Comparison of ENCODE assay signal across 10 mouse cellular contexts in the genomic region with DNA sequence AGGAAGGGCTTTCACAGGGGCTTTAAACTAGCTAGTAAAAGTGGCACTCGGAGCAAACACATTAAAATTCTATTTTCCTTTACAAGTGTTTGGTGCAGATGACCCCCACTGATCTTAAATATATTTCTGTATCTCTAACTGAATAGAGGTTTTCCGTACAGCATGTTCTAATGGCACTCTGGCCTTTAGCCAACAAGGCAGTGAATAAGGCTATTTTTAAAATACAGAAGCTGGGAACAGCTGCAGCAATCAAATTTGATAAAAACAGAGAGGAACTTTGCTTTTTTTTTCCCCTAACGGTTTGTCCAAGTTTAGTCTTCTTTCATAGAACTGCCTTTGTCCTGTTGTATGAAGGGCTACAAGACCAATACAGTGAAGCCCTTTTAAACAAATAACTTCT.
DNase-seq lines count a peak whose midpoint lies in the region; TF ChIP-seq lines count a peak whose summit lies in the region.
"Had no signal": no experiment of that assay in that cellular context is flagged by ENCODE, and none has a peak within 500 bp of the region (broad histone marks: within the 10 kb centered on the region; RNA-seq: fewer than 3 reads in every experiment).

No protein-coding gene starts in this region.

- no peak overlapping the region for H3K4me3 ChIP-seq in kidney, adult 2 months (ENCODE audit: insufficient read depth, low read depth, low read length)
- H3K4me3 ChIP-seq in MEL (ENCODE audit: control insufficient read depth in 1 of 2, insufficient read depth in 1 of 2, low read depth in 2 of 2, low read length in 2 of 2): no peak overlapping the region
- H3K4me3 ChIP-seq: hindbrain, embryonic 12.5 days had no signal

- no peaks in the 10 kb centered on the region for H3K36me3 ChIP-seq in kidney, adult 2 months (ENCODE audit: control insufficient read depth, insufficient read depth, low read length)
- no peaks in the 10 kb centered on the region for H3K36me3 ChIP-seq in MEL (ENCODE audit: control insufficient read depth in 1 of 2, insufficient read depth in 2 of 2, low read length in 2 of 2)
- H3K36me3 ChIP-seq: hindbrain, embryonic 12.5 days had no signal

- TF ChIP-seq RAD21 in MEL (IDR thresholded peaks at IDR 0.05; ENCODE audit: low read depth, low read length): no peak

- intact Hi-C loops in heart, postnatal 36 days (cut with DNase I): loop anchor here (10.0 kb wide), 1 partner anchor 181 kb away; the partner anchor contains the start of gene Etv1

- no peak for TF ChIP-seq EP300 in MEL (IDR thresholded peaks at IDR 0.05; ENCODE audit: low read depth in 1 of 2, low read length in 2 of 2)

- DNase-seq in adrenal gland, postnatal 10 days: peak; percentile 21
- DNase-seq in adrenal gland, postnatal 25 days: no peak
- DNase-seq in kidney, adult 2 months: peak; percentile 9
- DNase-seq in kidney, adult 11 months: no peak
- DNase-seq in MEL (ENCODE audit: low read depth, low spot score): peak; percentile 3
- DNase-seq in heart, postnatal 36 days: peak; percentile 27 to 32
- no peak for DNase-seq in c-Kit-positive CD71-positive TER-119-positive erythroid progenitor cells, embryonic 14.5 days (ENCODE audit: low spot score)
- DNase-seq in spleen, postnatal 4 days (ENCODE audit: low spot score in 2 of 2): no peak
- DNase-seq: liver, postnatal 0 days had no signal

- H3K4me1 ChIP-seq in kidney, adult 2 months (ENCODE audit: control insufficient read depth, insufficient read depth, low read length): no peaks in the 10 kb centered on the region
- no peaks in the 10 kb centered on the region for H3K4me1 ChIP-seq in MEL (ENCODE audit: control insufficient read depth in 1 of 2, insufficient read depth in 2 of 2, low read length in 2 of 2)

- H3K9me3 ChIP-seq in MEL (replicated peaks; ENCODE audit: insufficient read depth, low read length): no peaks in the 10 kb centered on the region
- H3K9me3 ChIP-seq: hindbrain, embryonic 12.5 days had no signal

- 43% methylated on average over 3 of the region's 3 CpGs for WGBS in kidney, adult 2 months

- H3K27me3 ChIP-seq in kidney, adult 2 months (replicated peaks; ENCODE audit: control insufficient read depth, insufficient read depth, low read length): no peaks in the 10 kb centered on the region
- H3K27me3 ChIP-seq in MEL (ENCODE audit: control insufficient read depth in 1 of 2, insufficient read depth in 2 of 2, low read length in 2 of 2): no peaks in the 10 kb centered on the region
- H3K27me3 ChIP-seq: hindbrain, embryonic 12.5 days had no signal

- no peak overlapping the region for H3K9ac ChIP-seq in MEL (ENCODE audit: control insufficient read depth, low read depth, low read length, poor library complexity, severe bottlenecking)
- H3K9ac ChIP-seq: hindbrain, embryonic 12.5 days; liver, postnatal 0 days had no signal

- TF ChIP-seq POLR2A in kidney, adult 2 months (IDR thresholded peaks at IDR 0.05; ENCODE audit: low read depth, low read length): no peak
- TF ChIP-seq POLR2A in MEL (IDR thresholded peaks at IDR 0.05; ENCODE audit: control insufficient read depth in 1 of 2, insufficient read depth in 1 of 2, low read depth in 1 of 2, low read length in 2 of 2, poor library complexity in 1 of 2): no peak

- no peak overlapping the region for H3K27ac ChIP-seq in kidney, adult 2 months (ENCODE audit: insufficient read depth, low read depth, low read length)
- no peak overlapping the region for H3K27ac ChIP-seq in MEL (ENCODE audit: control insufficient read depth, low read depth, low read length)
- H3K27ac ChIP-seq: hindbrain, embryonic 12.5 days had no signal

- no peak for TF ChIP-seq CTCF in kidney, adult 2 months (conservative IDR thresholded peaks at IDR 0.05; ENCODE audit: insufficient read depth, insufficient read length, low read depth, low read length)
- no peak for TF ChIP-seq CTCF in MEL (IDR thresholded peaks at IDR 0.05 in 2 of 3, conservative IDR thresholded peaks at IDR 0.05 in 1 of 3; ENCODE audit: control insufficient read depth in 1 of 3, insufficient read depth in 1 of 3, low read depth in 2 of 3, low read length in 3 of 3, poor library complexity in 1 of 3, severe bottlenecking in 1 of 3)

- H3K79me2 ChIP-seq in MEL (ENCODE audit: control insufficient read depth, insufficient read depth, low read length, poor library complexity): no peaks in the 10 kb centered on the region

TF ChIP-seq in MEL, 35 proteins besides CTCF, POLR2A, EP300 and RAD21:
- no peak for TF ChIP-seq ETS1 (IDR thresholded peaks at IDR 0.05; ENCODE audit: low read depth, low read length)
- no peak for TF ChIP-seq MAZ (IDR thresholded peaks at IDR 0.05; ENCODE audit: low read depth, low read length)
- no peak for TF ChIP-seq ZKSCAN1 (IDR thresholded peaks at IDR 0.05; ENCODE audit: low read depth, low read length)
- TF ChIP-seq POLR2AphosphoS2 (IDR thresholded peaks at IDR 0.05; ENCODE audit: low read length): no peak
- TF ChIP-seq MAX (IDR thresholded peaks at IDR 0.05; ENCODE audit: low read length): no peak
- TF ChIP-seq MEF2A (IDR thresholded peaks at IDR 0.05; ENCODE audit: extremely low read depth, insufficient replicate concordance, low read depth, low read length, poor library complexity, severe bottlenecking): no peak
- no peak for TF ChIP-seq TCF12 (IDR thresholded peaks at IDR 0.05; ENCODE audit: low read depth, low read length)
- TF ChIP-seq SMC3 (IDR thresholded peaks at IDR 0.05; ENCODE audit: low read depth, low read length): no peak
- no peak for TF ChIP-seq USF1 (IDR thresholded peaks at IDR 0.05; ENCODE audit: low read depth, low read length)
- no peak for TF ChIP-seq MXI1 (IDR thresholded peaks at IDR 0.05; ENCODE audit: low read depth, low read length)
- no peak for TF ChIP-seq ELF1 (IDR thresholded peaks at IDR 0.05; ENCODE audit: low read depth, low read length)
- no peak for TF ChIP-seq TBP (IDR thresholded peaks at IDR 0.05; ENCODE audit: low read depth, low read length)
- TF ChIP-seq BHLHE40 (IDR thresholded peaks at IDR 0.05; ENCODE audit: borderline replicate concordance, low read depth, low read length): no peak
- no peak for TF ChIP-seq HCFC1 (IDR thresholded peaks at IDR 0.05; ENCODE audit: low read depth, low read length)
- TF ChIP-seq NRF1 (IDR thresholded peaks at IDR 0.05; ENCODE audit: insufficient read depth, low read depth, low read length, poor library complexity, severe bottlenecking): no peak
- TF ChIP-seq USF2 (IDR thresholded peaks at IDR 0.05; ENCODE audit: borderline replicate concordance in 1 of 2, insufficient read depth in 1 of 2, low read depth in 1 of 2, low read length in 2 of 2): no peak
- no peak for TF ChIP-seq MAFK (IDR thresholded peaks at IDR 0.05; ENCODE audit: borderline replicate concordance, low read depth, low read length)

Comparison
In these comparisons a context has a peak if more than half of its experiments do, and no peak if none do; other contexts are left out.
1. DNase-seq: peak in adrenal gland, postnatal 10 days (single experiment), kidney, adult 2 months (single experiment), MEL (single experiment) and heart, postnatal 36 days (2 of 2); none in adrenal gland, postnatal 25 days (single experiment), kidney, adult 11 months (single experiment), c-Kit-positive CD71-positive TER-119-positive erythroid progenitor cells, embryonic 14.5 days (single experiment) and spleen, postnatal 4 days (0 of 2).